Mouse (Mus musculus) heart, adult 11 months (tissue): ENCODE results near the gene Slc24a1.
A peak's percentile ranks its signal among the peaks of the same experiment; 100 is the strongest.

Experiments used
- DNase-seq: peaks from one replicate; pipeline ENCODE4 v3.0.0; 2022

The Slc24a1 gene

DNA sequence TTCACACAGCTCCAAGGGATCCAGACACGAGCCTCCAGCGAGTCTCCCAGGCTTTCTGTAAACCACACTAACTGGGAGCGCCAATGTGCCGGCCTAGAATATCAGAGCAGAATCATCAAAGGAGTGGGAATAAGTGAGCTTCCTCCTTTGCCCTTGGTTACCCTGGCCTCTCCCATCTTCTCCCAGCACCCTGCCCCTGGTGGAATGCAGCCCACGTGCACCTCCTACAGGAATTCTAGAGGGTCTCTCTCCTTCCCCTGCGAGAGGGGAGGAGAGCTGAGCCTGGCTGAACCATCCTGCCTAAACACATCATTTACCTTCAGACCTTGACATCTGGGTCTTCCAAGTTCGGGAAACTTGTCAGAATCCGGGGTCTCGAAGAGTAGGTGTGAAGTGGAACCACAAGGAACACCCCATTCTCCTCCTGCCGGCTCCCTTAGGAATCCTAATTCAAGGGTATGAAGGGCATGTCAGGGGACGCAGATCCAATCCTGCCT, at the start of gene Slc24a1:
Gene Slc24a1 (minus strand): TSS at position 447 of the 497 bp plus-strand sequence.
- DNase-seq, result no peak

DNA sequence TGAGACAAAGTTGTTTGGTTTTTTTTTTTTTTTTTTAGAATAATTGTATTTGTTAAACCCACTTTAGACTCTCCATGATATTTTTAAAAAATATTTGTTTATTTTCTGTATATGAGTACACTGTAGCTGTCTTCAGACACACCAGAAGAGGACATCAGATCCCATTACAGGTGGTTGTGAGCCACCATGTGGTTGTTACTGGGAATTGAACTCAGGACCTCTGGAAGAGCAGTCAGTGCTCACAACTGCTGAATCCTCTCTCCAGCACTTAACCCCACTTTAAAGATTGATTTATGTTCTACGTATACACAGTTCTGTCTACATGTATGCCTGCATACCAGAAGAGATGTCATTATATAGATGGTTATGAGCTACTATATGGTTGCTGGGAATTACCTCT, 44.1 kb upstream of the Slc24a1 start:
- peak; percentile 76 for DNase-seq

DNA sequence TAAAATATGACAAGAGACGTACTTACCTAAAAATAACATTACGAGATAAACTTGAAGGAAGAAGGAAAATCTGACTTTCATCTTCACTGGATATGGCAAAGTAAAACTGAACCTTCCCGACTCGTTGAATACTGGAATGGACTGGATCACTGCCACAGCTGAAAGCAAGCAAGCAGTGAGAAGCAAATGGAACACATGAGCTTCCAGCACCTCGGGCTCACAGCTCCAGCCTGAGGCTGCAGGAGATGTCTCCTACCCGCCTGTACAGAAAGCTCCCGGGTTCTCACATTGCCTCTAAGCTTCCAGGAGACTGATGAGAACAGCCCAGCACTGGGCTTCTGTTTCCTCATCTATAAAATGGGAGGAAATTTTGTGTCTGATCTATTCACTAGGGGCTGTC, 38.9 kb upstream of the Slc24a1 start:
- DNase-seq, result no peak

DNA sequence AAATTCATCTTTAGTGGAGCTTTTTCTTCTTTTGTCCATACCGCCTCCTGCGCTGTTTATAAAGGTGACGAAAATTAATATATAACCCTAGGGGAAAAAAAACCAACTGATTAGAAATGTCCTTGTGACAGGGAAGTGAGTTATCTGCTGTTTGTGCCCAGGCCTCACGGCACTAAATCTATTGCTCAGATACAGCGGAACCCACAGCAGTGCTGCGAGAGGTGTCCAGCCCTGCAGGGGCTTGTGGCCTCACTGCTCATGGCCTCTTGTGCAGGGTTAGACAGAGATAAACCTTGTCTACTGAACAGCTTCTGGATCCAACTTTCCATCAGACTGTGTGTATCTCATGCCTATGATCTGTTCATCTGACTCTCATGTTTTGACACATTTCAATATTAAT, 37.0 kb upstream of the Slc24a1 start:
- DNase-seq, result peak; percentile 31

DNA sequence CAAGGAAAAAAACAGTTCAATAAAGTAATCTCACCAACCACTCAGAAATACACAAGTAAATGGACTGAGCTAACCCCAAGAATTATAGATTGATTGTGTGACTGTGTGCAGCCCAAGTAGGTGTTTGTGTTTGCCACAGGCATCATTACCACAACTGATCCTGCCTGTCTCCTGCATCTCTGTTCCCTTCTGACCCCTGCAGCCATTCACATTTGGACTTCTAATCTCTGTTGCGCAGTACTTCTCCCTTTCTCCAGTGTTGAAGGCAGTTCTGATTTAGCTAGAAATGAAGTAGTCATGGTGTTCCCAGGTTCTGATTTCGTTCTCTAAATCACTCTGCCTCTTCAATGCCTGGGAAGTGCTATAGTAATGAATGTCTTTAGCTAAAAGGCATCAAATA, 36.2 kb upstream of the Slc24a1 start:
- peak; percentile 58 for DNase-seq

DNA sequence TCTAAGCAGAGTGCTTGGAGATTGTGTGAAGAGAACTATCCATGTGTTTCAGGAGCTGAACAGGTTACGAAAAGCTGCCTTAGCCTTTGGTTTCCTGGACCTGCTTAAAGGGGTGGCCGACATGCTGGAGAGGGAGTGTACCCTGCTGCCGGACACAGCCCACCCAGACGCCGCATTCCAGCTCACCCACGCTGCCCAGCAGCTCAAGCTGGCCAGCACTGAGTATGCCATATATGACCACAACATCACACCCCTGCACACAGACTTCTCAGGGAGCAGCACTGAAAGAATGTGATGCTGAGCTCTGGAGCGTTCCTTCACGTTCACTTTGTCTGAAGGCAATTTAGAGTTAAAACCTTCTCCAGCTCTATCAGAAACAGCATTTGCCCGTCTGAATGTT, 34.4 kb upstream of the Slc24a1 start:
- DNase-seq, result peak; percentile 77

DNA sequence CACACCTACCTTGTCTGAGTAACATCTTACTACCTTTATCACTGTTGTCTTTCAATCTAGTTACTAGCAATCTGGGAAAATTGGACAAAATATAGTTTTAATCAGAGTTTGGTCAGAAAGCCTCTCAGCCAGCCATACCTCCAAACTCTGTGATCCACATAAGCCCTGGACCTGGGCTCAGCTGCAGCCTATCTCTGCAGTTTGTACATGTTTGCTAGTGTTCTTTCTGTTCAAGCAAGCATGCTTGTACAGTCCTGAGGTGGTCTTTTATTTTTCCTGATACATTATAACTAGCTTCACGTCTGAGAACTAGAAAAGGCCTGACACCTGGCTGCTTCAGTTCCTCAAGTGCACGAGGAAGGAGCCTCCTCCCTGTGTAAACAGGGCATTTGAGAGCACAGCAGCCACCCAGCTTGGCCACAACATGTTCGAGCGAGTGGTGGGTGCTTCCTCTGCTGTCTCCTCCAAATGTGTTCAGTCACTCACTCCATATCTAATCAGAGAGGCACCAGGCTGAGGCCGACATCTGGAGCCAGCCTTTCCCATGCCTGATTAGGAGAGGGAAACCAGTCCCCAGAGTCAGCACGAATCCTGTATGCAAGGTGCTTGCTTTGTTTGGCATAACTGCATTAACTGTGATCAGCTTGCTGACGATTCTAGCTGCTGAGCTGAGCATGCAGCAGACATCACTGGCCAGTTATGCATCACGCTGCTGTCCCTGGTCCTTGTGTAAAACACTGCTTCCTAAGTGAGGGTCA, 33.8 kb upstream of the Slc24a1 start:
- DNase-seq, result peak; percentile 68

DNA sequence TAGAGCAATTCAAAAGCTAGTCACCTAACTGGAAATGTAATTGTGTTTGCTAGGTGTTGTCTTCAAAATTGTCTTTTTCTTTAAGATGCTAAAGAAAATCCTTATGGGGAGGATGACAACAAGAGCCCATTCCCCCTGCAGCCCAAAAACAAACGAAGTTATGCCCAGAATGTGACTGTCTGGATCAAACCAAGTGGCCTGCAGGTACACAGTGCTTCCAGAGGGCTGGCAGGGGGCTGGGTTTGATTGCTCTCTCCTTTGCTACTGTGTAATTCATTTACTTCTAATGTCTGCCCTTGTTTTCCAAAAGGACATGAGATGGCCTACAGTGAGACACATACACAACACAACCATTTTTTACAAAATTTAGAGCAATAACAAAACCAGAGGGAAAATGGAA, 30.5 kb upstream of the Slc24a1 start:
- peak; percentile 70 for DNase-seq

DNA sequence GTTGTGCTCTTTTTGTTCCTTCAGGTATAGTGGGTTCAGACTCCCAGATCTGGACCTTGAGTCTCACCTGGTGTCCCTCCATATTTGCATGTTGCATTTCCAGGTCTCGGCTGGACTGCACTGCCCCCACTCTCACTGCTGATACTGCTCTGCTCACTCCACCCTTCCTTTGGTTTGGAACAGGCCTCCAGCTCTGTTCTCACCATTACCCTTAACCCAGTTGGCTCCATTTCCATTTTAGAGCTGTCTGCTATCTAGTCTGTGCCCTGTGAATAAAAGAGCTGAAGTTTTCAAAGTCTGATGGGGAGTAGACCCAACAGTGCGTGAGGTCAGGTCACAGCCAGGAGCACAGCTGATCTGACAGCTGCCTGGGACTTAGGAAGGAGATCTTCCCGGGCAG, 29.1 kb upstream of the Slc24a1 start:
- peak; percentile 68 for DNase-seq

DNA sequence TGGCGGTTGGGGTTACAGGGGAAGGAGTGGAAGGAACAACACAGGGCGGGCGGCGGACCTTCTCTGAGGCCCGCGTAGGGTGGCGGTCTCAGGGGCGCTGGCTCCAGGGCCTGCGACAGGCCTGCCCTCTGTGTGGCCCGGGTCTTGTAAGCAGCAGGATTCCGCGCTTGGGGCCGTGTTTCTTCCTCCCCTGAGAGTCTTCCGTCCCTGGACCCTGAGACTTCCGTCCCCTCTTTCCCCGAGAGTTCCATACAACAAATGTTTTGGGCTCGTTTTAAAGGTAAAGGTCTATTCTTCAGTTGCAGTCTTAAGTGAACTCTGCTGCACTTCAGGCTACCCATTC, 9.5 kb upstream of the Slc24a1 start:
- DNase-seq, result no peak

DNA sequence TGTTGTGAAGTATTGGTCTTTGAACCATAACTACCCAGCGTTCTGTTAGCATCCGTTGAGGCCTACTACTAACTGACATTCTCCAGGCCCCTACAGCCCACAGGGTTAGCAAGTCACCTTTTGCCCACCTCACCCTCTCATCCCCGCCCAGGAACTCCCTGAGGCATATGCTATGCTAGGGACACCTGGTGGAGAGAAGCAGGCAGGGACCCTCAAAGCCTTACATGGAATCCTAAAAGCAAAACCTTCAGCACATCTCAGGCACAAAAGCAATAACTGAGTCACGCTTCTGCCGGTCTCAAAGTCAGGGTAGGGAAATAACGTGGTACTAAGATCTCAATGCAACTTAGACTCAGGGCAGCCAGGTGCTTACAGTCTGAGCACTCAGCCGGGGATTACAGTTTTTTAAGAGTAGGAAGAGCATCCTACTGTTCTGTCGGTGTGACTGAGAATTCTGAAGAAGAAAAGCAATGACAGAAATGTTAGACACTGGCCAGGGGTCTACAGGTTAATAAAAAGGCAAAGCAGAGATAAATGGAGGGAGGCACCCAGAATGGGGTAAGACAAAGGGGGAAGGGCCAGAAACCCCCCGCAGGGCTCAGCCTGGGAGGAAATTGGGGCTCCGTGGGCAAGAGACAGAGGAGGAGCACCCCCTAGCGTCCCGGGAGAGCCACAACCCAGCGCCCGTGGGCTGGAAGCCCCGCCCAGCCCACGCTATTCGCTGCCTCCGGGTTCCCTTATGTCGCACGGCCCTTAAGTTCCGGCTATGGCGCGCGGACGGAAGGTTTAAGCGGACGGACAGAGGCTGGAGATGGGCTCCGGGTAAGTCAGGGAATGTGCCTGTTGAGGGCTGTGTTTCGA, 8.9 kb upstream of the Slc24a1 start, which contains the start of gene Ints14:
Gene Ints14 (plus strand): TSS at position 789 of the 861 bp plus-strand sequence.
- peak; percentile 100 for DNase-seq

DNA sequence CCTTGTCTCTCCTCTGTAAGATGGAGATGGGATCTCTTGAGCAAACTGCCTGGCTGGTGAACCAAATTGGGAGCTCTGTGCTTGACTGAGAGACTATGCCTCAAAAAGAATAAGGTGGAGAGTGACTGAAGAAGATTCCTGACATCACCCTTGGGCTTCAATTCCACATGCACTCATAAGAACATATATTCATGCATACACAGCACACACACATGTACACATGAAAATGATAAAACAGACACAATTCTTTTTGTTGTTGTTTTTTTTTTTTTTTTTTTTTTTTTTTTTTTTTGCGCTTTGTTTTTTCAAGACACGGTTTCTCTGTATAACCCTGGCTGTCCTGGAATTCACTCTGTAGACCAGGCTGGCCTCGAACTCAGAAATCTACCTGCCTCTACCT, 5.9 kb upstream of the Slc24a1 start:
- no peak for DNase-seq

DNA sequence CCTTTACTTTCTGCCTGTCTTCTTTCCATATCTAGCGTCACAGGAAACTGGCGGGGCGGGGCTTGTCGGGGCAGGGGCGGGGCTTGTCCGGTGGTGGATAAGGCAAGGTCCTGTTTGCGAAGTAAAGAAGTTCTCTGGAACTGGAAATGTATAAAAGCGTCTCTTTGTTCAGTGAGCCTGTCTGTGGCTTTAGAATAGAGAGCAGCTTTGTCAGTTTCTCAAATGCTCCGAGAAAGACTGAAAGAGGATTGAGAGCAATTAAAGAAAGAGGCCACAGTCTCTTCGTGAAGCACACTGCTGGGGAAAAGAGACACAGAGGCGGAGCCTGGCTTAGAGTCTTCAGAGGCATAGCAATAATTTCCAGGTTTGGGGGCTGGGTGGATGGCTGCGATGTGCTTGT, 4.9 kb upstream of the Slc24a1 start:
- no peak for DNase-seq

DNA sequence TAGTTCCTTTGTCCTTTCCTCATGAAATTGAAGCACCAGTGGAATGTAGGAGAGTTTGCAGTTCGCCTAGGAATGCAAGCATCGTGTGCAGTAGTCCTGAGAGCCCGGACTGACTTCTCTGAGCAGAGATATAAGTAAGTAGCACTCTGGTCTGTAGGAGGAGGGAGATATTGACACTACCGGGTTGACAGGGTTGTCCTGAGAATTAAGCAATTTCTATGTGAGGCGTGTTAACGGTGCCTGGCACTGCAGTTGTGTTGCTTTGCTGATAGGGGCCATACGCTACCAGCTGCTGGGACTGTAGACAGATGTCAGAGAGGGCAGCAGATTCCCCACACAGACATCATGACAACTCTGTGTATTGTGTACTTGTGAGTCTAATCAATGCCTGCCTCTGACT, 1.8 kb upstream of the Slc24a1 start:
- DNase-seq, result no peak

DNA sequence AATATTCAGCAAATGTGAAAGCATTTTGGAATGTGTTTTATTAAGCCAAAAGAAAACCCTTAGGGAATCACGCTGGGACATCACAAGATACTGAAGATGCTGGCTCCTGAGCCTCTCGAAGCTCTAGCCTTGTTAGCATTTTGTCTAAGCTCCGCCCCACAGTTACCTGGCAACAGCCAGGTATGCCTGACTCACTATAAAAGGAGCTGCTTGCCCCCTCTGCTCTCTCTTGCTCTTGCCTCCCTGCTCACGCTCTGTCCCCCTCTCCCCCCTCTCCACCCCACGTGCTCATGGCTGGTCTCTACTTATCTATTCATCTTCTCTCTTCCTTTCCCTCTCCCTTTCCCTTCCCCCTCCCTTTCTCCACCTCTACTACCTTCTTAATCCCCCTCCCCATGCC, 648 bp upstream of the Slc24a1 start:
- DNase-seq, result no peak

DNA sequence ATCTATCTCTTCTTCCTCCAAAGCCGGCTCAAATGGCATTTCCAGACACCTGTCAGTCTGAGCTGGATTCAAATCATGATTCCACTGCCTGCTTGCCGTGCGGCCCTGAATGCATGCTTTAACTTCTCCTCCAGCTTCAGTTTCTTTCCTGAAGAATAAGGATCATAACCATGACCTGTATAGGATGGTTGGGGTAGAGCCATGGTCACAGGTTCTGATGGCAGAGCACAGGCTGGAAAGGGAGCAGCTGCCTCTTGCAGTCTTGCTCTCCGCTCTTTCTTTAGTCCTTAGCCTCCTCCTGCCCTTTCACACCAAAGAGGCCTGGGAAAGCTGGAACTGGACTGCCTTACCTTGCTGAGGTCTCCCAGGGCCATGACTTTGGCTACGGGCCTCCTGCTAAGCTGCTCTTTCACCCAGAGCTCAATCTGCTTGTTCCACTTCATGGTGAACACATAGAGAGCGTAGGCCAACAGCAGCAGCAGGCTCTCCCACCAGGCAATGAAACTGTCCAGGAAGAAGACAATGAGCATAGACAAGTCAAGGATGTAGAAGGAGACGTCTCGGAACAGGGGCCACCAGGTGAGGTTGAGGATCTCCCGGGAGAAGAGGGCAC, 3.8 kb downstream of the Slc24a1 start:
- no peak for DNase-seq

DNA sequence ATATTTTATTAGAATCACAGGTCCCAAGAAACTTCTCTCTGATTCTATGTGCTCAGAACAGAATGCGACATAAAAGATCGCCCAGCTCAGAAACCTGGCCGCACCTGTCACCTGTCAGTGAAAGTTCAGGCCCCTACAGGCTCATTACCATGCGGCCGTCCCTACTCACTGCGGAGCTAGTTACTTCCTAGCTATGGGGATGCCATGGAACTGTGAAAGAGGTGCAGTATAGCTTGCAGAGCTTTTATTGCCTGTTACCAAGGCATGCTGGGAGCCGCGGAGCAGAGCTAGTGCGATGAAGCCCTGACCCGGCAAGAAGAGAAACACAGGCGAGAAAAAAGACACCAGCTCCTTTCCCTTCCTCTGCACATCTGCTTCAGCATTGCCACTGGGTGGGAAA, 7.4 kb downstream of the Slc24a1 start:
- no peak for DNase-seq

DNA sequence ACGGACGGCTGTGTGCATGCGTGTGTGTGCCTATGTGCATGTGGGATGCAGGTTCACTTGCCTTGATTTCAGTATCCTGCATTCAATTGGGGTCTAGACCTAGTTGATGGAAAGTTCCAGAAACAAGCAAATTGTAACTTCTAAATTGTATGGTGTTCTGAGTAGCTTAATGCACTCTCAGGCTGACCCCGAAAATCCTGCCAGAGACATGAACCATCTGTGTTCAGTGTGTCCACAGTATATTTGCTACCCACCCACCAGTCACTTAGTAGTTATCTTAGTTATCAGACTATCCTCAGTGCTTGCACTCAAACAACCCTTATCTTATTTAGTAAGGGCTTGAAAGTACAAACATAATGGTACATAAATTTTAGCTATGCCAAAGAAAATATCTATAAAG, 9.8 kb downstream of the Slc24a1 start:
- DNase-seq, result no peak

DNA sequence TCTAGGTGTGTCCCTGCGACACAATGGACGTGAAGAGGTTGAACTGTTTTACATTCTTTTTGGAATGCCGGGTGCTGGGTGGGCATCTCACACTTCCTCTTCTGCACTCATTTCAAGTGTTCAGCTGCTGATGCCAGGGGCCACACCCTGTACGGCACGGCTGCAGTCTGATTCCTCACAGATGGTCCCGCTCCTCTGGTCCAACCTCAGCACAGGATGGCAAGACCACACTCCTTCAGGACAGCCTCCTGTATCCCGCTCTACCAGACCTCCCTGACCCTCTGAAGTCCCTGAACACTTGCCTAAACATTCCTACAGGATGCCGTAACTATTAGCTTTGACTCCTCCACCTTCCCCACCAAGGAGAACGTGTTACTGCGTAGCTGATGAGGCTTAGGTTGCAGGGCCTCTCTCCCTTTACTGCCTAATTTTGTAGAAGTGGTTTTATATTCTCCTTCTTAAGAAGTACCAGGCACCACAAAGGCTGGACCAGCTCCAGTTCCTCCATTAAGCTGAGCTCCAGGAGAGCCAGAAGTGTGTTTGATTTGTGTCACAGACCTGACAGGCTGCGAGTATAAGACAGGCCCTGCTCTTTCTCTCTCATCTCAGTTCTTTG, 10.6 kb downstream of the Slc24a1 start:
- no peak for DNase-seq

DNA sequence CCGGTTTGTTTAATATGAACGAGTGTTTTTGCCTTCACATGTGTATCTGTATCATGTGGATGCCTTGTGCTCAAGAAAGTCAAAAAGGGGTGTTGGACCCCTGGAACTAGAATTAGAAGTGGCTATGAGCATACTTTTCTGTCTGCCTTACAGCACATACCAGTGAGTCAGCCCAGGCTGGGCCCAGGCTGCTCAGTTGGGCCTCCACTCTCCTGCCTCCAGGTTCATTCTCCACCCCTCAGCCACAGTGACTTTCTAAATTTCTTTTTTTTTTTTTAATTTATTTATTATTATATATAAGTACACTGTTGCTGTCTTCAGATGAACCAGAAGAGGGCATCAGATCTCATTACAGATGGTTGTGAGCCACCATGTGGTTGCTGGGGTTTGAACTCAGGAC, 11.6 kb downstream of the Slc24a1 start:
- DNase-seq, result peak; percentile 8

DNA sequence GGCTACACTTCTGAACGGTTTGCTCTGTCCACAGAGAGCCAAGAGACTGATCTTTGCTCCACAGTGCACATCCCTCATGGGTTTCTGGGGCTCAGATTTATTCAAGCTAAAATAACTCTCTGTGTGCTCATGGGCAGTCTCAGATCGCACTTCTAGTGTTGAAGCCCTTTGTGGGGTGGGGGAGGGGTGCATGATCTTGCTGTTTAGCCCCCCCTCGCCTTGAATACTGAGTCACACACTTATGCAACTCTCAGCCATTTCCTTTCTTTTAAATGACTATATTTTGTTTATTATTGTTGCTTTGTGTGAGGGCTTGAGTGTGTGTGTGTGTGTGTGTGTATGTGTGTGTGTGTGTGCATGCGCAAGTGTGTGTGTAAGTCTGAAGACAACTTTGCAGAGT, 12.1 kb downstream of the Slc24a1 start:
- DNase-seq, result no peak

DNA sequence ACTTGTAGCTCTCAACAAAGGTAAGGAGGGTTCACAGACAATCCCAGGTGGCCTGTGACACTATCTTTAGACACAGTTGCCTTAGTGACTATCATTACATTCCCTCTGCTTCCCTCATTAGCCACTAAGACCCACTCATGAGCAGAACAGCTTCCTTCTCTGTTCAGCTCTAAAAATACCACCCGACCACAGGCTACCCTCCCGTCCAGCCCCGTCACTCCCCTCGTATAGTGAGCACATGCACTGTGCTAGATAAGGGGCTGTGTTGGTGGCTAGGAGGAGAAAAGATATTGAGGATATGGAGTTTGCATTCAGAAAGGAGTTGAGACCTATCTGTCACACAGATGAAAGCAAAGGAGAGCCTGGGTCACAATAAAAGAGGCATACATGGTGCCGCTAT, 12.9 kb downstream of the Slc24a1 start:
- peak; percentile 56 for DNase-seq

DNA sequence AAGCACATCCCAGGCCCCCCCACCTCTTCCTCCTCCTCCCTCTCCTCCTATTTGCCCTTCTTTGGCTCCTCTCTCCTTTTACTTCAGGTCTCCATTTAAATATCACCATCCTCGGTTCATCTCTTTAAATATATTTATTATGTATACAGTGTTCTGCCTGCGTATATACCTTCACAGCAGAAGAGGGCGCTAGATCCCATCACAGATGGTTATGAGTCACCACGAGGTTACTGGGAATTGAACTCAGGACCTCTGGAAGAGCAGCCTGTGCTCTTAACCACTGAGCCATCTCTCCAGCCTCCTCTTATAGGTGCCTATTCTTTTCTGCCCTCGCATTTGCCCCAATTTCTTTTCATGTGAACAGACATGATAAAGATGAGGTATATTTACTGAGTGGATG, 13.9 kb downstream of the Slc24a1 start:
- DNase-seq, result peak; percentile 12
